Comparison of ENCODE assay signal across 27 mouse cellular contexts in the genomic region with DNA sequence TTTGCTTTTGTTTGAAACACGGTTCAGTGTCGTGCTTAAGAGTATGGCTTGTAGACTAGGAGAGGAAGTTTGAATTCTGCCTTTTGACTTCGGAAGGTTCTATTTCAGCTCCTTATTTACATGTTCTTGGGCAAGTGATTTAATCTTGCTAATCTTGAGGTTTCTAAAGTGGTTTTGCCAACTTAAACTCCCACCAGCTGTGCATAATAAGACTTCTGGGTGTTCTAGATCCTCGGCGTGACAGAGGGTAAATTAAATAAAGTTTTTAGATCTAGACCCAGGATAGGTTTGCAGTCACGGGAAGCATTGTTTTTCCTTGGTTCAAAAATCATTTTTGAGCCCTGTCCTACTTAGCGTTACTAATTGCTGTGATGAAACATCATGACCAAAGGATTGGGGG. TPM values are rescaled to one million over a fixed set of nuclear protein-coding genes. Genes with fewer than 3 reads are reported as not detected.
DNase-seq lines count a peak whose midpoint lies in the region; ATAC-seq lines count a peak whose summit lies in the region.
"Had no signal": no experiment of that assay in that cellular context is flagged by ENCODE, and none has a peak within 500 bp of the region (broad histone marks: within the 10 kb centered on the region; RNA-seq: fewer than 3 reads in every experiment).

No protein-coding gene starts in this region.

- no peak overlapping the region for H3K27ac ChIP-seq in hindbrain, embryonic 14.5 days
- H3K27ac ChIP-seq: embryonic facial prominence, embryonic 10.5 days; embryonic facial prominence, embryonic 15.5 days; forebrain, embryonic 12.5 days; heart, adult 2 months; hindbrain, embryonic 15.5 days; liver, embryonic 15.5 days; neural tube, embryonic 12.5 days had no signal

- H3K36me3 ChIP-seq in hindbrain, embryonic 14.5 days (replicated peaks; ENCODE audit: control insufficient read depth, insufficient read depth): no peaks in the 10 kb centered on the region
- H3K36me3 ChIP-seq: embryonic facial prominence, embryonic 10.5 days; embryonic facial prominence, embryonic 15.5 days; forebrain, embryonic 12.5 days; G1E; heart, embryonic 12.5 days; hindbrain, embryonic 15.5 days; liver, embryonic 15.5 days; neural tube, embryonic 12.5 days had no signal

- no peaks in the 10 kb centered on the region for H3K27me3 ChIP-seq in hindbrain, embryonic 14.5 days (ENCODE audit: control insufficient read depth, insufficient read depth, low read length)
- H3K27me3 ChIP-seq: embryonic facial prominence, embryonic 15.5 days; hindbrain, embryonic 15.5 days; neural tube, embryonic 12.5 days had no signal

- H3K9me3 ChIP-seq in hindbrain, embryonic 14.5 days (ENCODE audit: control insufficient read depth, low read length): no peaks in the 10 kb centered on the region
- H3K9me3 ChIP-seq: embryonic facial prominence, embryonic 10.5 days; embryonic facial prominence, embryonic 15.5 days; forebrain, embryonic 12.5 days; G1E; heart, embryonic 12.5 days; hindbrain, embryonic 15.5 days; liver, embryonic 15.5 days; neural tube, embryonic 12.5 days had no signal

- H3K4me1 ChIP-seq in hindbrain, embryonic 14.5 days (replicated peaks; ENCODE audit: control insufficient read depth, insufficient read depth, low read length): peaks cover 10% of the 10 kb centered on the region
- H3K4me1 ChIP-seq: embryonic facial prominence, embryonic 10.5 days; neural tube, embryonic 12.5 days had no signal

- 86% methylated on average over 7 of the region's 7 CpGs for WGBS in hindbrain, embryonic 14.5 days

- no peak for ATAC-seq in hindbrain, embryonic 14.5 days (ENCODE audit: low FRiP score)
- ATAC-seq: midbrain, embryonic 16.5 days had no signal

- no peak overlapping the region for H3K4me3 ChIP-seq in hindbrain, embryonic 14.5 days (replicated peaks; ENCODE audit: low read length)
- H3K4me3 ChIP-seq: embryonic facial prominence, embryonic 10.5 days; embryonic facial prominence, embryonic 15.5 days; forebrain, embryonic 12.5 days; heart, adult 2 months; heart, embryonic 12.5 days; hindbrain, embryonic 15.5 days; liver, embryonic 15.5 days; neural tube, embryonic 12.5 days had no signal

- H3K9ac ChIP-seq in hindbrain, embryonic 14.5 days: no peak overlapping the region
- H3K9ac ChIP-seq: embryonic facial prominence, embryonic 15.5 days; forebrain, embryonic 12.5 days; heart, embryonic 12.5 days; hindbrain, embryonic 15.5 days; liver, embryonic 15.5 days; lung, embryonic 14.5 days; neural tube, embryonic 12.5 days had no signal

- DNase-seq in frontal cortex, adult 2 months (ENCODE audit: extremely low spot score in 1 of 2, low spot score in 1 of 2): peak; percentile 49 to 62
- DNase-seq in frontal cortex, postnatal 14 days (ENCODE audit: low spot score in 2 of 2): no peak
- peak; percentile 52 for DNase-seq in thymus, postnatal 0 days (ENCODE audit: low spot score)
- no peak for DNase-seq in thymus, postnatal 4 days
- DNase-seq in induced T-regulatory cell, adult 2 months (ENCODE audit: low read depth): peak; percentile 22
- DNase-seq in cerebellum, postnatal 4 days (ENCODE audit: low spot score in 2 of 2): no peak
- no peak for DNase-seq in hindbrain, embryonic 14.5 days (ENCODE audit: low spot score)
- DNase-seq: adrenal gland, postnatal 14 days; cerebellum, adult 18-20 months; heart, adult 2 months; kidney, adult 2 months; kidney, postnatal 36 days; layer of hippocampus, postnatal 36 days; liver; lung, embryonic 14.5 days; right cerebral cortex, adult 18-20 months; thymus, postnatal 36 days had no signal

- H3K4me2 ChIP-seq in hindbrain, embryonic 14.5 days (replicated peaks): no peak overlapping the region
- H3K4me2 ChIP-seq: embryonic facial prominence, embryonic 15.5 days; forebrain, embryonic 12.5 days; heart, embryonic 12.5 days; hindbrain, embryonic 15.5 days; liver, embryonic 15.5 days; lung, embryonic 14.5 days; midbrain, embryonic 11.5 days; neural tube, embryonic 12.5 days had no signal

RNA-seq across cellular contexts. Expression of a gene that starts 3.2 kb away (rescaled TPM):
- polyA plus RNA-seq in frontal cortex, adult 2 months (2012; rRNA removed): 93.0 and 110 TPM in 2 replicates
- polyA plus RNA-seq in thymus, postnatal 0 days (2015; fragmentation: Nextera tagmentation; extraction: Ambion mirVana): 13.6 and 16.2 TPM in 2 replicates
- 33.7 and 39.0 TPM in 2 replicates for polyA plus RNA-seq in hindbrain, embryonic 14.5 days (2014; fragmentation: Nextera tagmentation; extraction: Ambion mirVana)

Comparison
In these comparisons a context has a peak if more than half of its experiments do, and no peak if none do; other contexts are left out.
1. DNase-seq: peak in frontal cortex, adult 2 months (2 of 2), thymus, postnatal 0 days (single experiment) and induced T-regulatory cell, adult 2 months (single experiment); none in frontal cortex, postnatal 14 days (0 of 2), thymus, postnatal 4 days (single experiment), cerebellum, postnatal 4 days (0 of 2) and hindbrain, embryonic 14.5 days (single experiment).